Mouse (Mus musculus) MEL (cell line): ENCODE measurements at regions not wholly inside any gene's neighbourhood (a gene's known extent, or its start where the extent isn't known, plus 50 kb on each side); places are given as distances from the start of the nearest gene placed in this dataset.

ENCODE experiments used
- DNase-seq: peaks from one replicate; pipeline ENCODE4 v3.0.0; 2011; ENCODE audit warnings: low read depth, low spot score
- H3K27ac ChIP-seq: 2 replicates; pipeline ENCODE4 v1.5.1; 2012; ENCODE audit warnings: low read depth, mild to moderate bottlenecking, control low read depth, low read length, moderate library complexity; ENCODE audit not compliant: control insufficient read depth
- H3K27me3 ChIP-seq, 2 experiments: fragments of 150-350 bp in 1 of 2; sonication (generic) in 1 of 2; 2 replicates each; pipeline ENCODE4 v1.6.1; 2012; ENCODE audit warnings: low read length in 2 of 2, mild to moderate bottlenecking in 2 of 2, improper control_type of control experiment in 1 of 2, moderate library complexity in 1 of 2; ENCODE audit not compliant: insufficient read depth in 2 of 2, control insufficient read depth in 1 of 2
- H3K36me3 ChIP-seq, 2 experiments: 2 replicates each; pipeline ENCODE4 v1.6.1; 2012 to 2014; ENCODE audit warnings: low read length in 2 of 2, improper control_type of control experiment in 1 of 2, inconsistent platforms in 1 of 2, mild to moderate bottlenecking in 1 of 2; ENCODE audit not compliant: insufficient read depth in 2 of 2, control insufficient read depth in 1 of 2
- H3K4me1 ChIP-seq, 2 experiments: fragments of 150-350 bp in 1 of 2; sonication (generic) in 1 of 2; 2 replicates each; pipeline ENCODE4 v1.6.1; 2012; ENCODE audit warnings: low read length in 2 of 2, improper control_type of control experiment in 1 of 2, mild to moderate bottlenecking in 1 of 2; ENCODE audit not compliant: insufficient read depth in 2 of 2, control insufficient read depth in 1 of 2
- H3K4me3 ChIP-seq, 2 experiments: fragments of 150-350 bp in 1 of 2; sonication (generic) in 1 of 2; 2 replicates each; pipeline ENCODE4 v1.5.1; 2012; ENCODE audit warnings: low read depth in 2 of 2, low read length in 2 of 2, mild to moderate bottlenecking in 2 of 2, moderate library complexity in 2 of 2, control low read depth in 1 of 2, improper control_type of control experiment in 1 of 2; ENCODE audit not compliant: control insufficient read depth in 1 of 2, insufficient read depth in 1 of 2
- H3K79me2 ChIP-seq: 2 replicates; pipeline ENCODE4 v1.6.1; 2012; ENCODE audit warnings: mild to moderate bottlenecking, low read length, moderate library complexity; ENCODE audit not compliant: control insufficient read depth, poor library complexity, insufficient read depth
- H3K9ac ChIP-seq: 2 replicates; pipeline ENCODE4 v1.6.1; 2012; ENCODE audit warnings: low read depth, mild to moderate bottlenecking, control low read depth, low read length, moderate library complexity; ENCODE audit not compliant: control insufficient read depth, poor library complexity, severe bottlenecking
- H3K9me3 ChIP-seq: fragments of 150-350 bp; sonication (generic); replicated peaks from 2 replicates; pipeline ENCODE4 v1.6.1; 2012; ENCODE audit warnings: mild to moderate bottlenecking, low read length, improper control_type of control experiment, moderate library complexity; ENCODE audit not compliant: insufficient read depth
- CHD2 ChIP-seq: IDR thresholded peaks from 2 replicates; pipeline ENCODE4 v1.6.1; 2011; ENCODE audit warnings: low read length, improper control_type of control experiment
- CTCF ChIP-seq, 3 experiments: IDR thresholded peaks in 2 of 3; conservative IDR thresholded peaks in 1 of 3; 2 replicates each; pipeline ENCODE4 v1.5.1; 2011 to 2012; ENCODE audit warnings: low read length in 3 of 3, low read depth in 2 of 3, mild to moderate bottlenecking in 2 of 3, improper control_type of control experiment in 1 of 3, inconsistent platforms in 1 of 3, mixed read lengths in 1 of 3, moderate library complexity in 1 of 3; ENCODE audit not compliant: control insufficient read depth in 1 of 3, insufficient read depth in 1 of 3, poor library complexity in 1 of 3, severe bottlenecking in 1 of 3
- E2F4 ChIP-seq: IDR thresholded peaks from 2 replicates; pipeline ENCODE4 v1.6.1; 2011; ENCODE audit warnings: low read depth, low read length, improper control_type of control experiment, borderline replicate concordance
- ELF1 ChIP-seq: IDR thresholded peaks from 2 replicates; pipeline ENCODE4 v1.6.1; 2014; ENCODE audit warnings: low read depth, mild to moderate bottlenecking, inconsistent platforms, low read length, improper control_type of control experiment, moderate library complexity
- EP300 ChIP-seq, 2 experiments: IDR thresholded peaks; 2 replicates each; pipeline ENCODE4 v1.6.1; 2011; ENCODE audit warnings: improper control_type of control experiment in 2 of 2, low read length in 2 of 2, low read depth in 1 of 2, mild to moderate bottlenecking in 1 of 2
- ETS1 ChIP-seq: IDR thresholded peaks from 2 replicates; pipeline ENCODE4 v1.6.1; 2012; ENCODE audit warnings: low read depth, mild to moderate bottlenecking, inconsistent platforms, low read length, improper control_type of control experiment, moderate library complexity
- GABPA ChIP-seq: IDR thresholded peaks from 2 replicates; pipeline ENCODE4 v1.6.1; 2012; ENCODE audit warnings: low read depth, mild to moderate bottlenecking, inconsistent platforms, low read length, improper control_type of control experiment, moderate library complexity
- GATA1 ChIP-seq: IDR thresholded peaks from 2 replicates; pipeline ENCODE4 v1.6.1; 2011; ENCODE audit warnings: low read depth, low read length, improper control_type of control experiment
- HCFC1 ChIP-seq: IDR thresholded peaks from 2 replicates; pipeline ENCODE4 v1.6.1; 2012; ENCODE audit warnings: low read depth, mild to moderate bottlenecking, inconsistent platforms, low read length, improper control_type of control experiment, moderate library complexity
- JUND ChIP-seq: IDR thresholded peaks from 2 replicates; pipeline ENCODE4 v1.6.1; 2011; ENCODE audit warnings: low read depth, mild to moderate bottlenecking, improper control_type of control experiment, low read length
- KAT2A ChIP-seq: conservative IDR thresholded peaks from 2 replicates; pipeline ENCODE4 v1.6.1; 2012; ENCODE audit warnings: low read depth, low read length, improper control_type of control experiment, inconsistent platforms
- MAX ChIP-seq: IDR thresholded peaks from 2 replicates; pipeline ENCODE4 v1.6.1; 2011; ENCODE audit warnings: low read length, improper control_type of control experiment
- MAZ ChIP-seq: IDR thresholded peaks from 2 replicates; pipeline ENCODE4 v1.6.1; 2012; ENCODE audit warnings: low read depth, mild to moderate bottlenecking, inconsistent platforms, low read length, improper control_type of control experiment
- MEF2A ChIP-seq: IDR thresholded peaks from 2 replicates; pipeline ENCODE4 v1.6.1; 2014; ENCODE audit warnings: low read depth, mild to moderate bottlenecking, inconsistent platforms, low read length, improper control_type of control experiment; ENCODE audit not compliant: poor library complexity, insufficient replicate concordance, severe bottlenecking; ENCODE audit errors: extremely low read depth
- MYB ChIP-seq: IDR thresholded peaks from 2 replicates; pipeline ENCODE4 v1.6.1; 2011; ENCODE audit warnings: mild to moderate bottlenecking, low read depth, low read length, improper control_type of control experiment
- MYC ChIP-seq: IDR thresholded peaks from 2 replicates; pipeline ENCODE4 v1.6.1; 2011; ENCODE audit warnings: low read depth, mild to moderate bottlenecking, low read length, improper control_type of control experiment, moderate library complexity
- NELFE ChIP-seq: IDR thresholded peaks from 2 replicates; pipeline ENCODE4 v1.6.1; 2011; ENCODE audit warnings: low read depth, low read length, improper control_type of control experiment
- NRF1 ChIP-seq: IDR thresholded peaks from 2 replicates; pipeline ENCODE4 v1.6.1; 2014; ENCODE audit warnings: low read depth, mild to moderate bottlenecking, inconsistent platforms, low read length, improper control_type of control experiment, moderate library complexity; ENCODE audit not compliant: poor library complexity, insufficient read depth, severe bottlenecking
- POLR2A ChIP-seq, 2 experiments: IDR thresholded peaks; 2 replicates each; pipeline ENCODE4 v1.6.1; 2011 to 2012; ENCODE audit warnings: low read length in 2 of 2, mild to moderate bottlenecking in 2 of 2, control low read depth in 1 of 2, improper control_type of control experiment in 1 of 2, low read depth in 1 of 2, moderate library complexity in 1 of 2; ENCODE audit not compliant: control insufficient read depth in 1 of 2, insufficient read depth in 1 of 2, poor library complexity in 1 of 2
- POLR2AphosphoS5 ChIP-seq: IDR thresholded peaks from 2 replicates; pipeline ENCODE4 v1.6.1; 2012; ENCODE audit warnings: low read depth, borderline replicate concordance, mild to moderate bottlenecking, inconsistent platforms, low read length, moderate library complexity, mixed read lengths
- RAD21 ChIP-seq: IDR thresholded peaks from 2 replicates; pipeline ENCODE4 v1.6.1; 2011; ENCODE audit warnings: mild to moderate bottlenecking, low read depth, low read length, improper control_type of control experiment
- RCOR1 ChIP-seq: IDR thresholded peaks from 2 replicates; pipeline ENCODE4 v1.6.1; 2012; ENCODE audit warnings: low read depth, mild to moderate bottlenecking, inconsistent platforms, low read length, improper control_type of control experiment
- SIN3A ChIP-seq: IDR thresholded peaks from 2 replicates; pipeline ENCODE4 v1.6.1; 2012; ENCODE audit warnings: low read length, improper control_type of control experiment, inconsistent platforms
- TAL1 ChIP-seq: IDR thresholded peaks from 2 replicates; pipeline ENCODE4 v1.6.1; 2012; ENCODE audit warnings: mild to moderate bottlenecking, inconsistent platforms, low read length, moderate library complexity, mixed read lengths
- TCF12 ChIP-seq: IDR thresholded peaks from 2 replicates; pipeline ENCODE4 v1.6.1; 2014; ENCODE audit warnings: low read depth, mild to moderate bottlenecking, inconsistent platforms, low read length, improper control_type of control experiment, moderate library complexity
- USF1 ChIP-seq: IDR thresholded peaks from 2 replicates; pipeline ENCODE4 v1.6.1; 2014; ENCODE audit warnings: low read depth, mild to moderate bottlenecking, inconsistent platforms, low read length, improper control_type of control experiment, moderate library complexity
- USF2 ChIP-seq, 2 experiments: IDR thresholded peaks; 2 replicates each; pipeline ENCODE4 v1.6.1; 2011 to 2012; ENCODE audit warnings: improper control_type of control experiment in 2 of 2, low read length in 2 of 2, borderline replicate concordance in 1 of 2, inconsistent platforms in 1 of 2, low read depth in 1 of 2, mild to moderate bottlenecking in 1 of 2; ENCODE audit not compliant: insufficient read depth in 1 of 2
- ZC3H11A ChIP-seq: IDR thresholded peaks from 2 replicates; pipeline ENCODE4 v1.6.1; 2012; ENCODE audit warnings: low read depth, mild to moderate bottlenecking, inconsistent platforms, low read length, improper control_type of control experiment
- ZKSCAN1 ChIP-seq: IDR thresholded peaks from 2 replicates; pipeline ENCODE4 v1.6.1; 2012; ENCODE audit warnings: low read depth, mild to moderate bottlenecking, inconsistent platforms, low read length, improper control_type of control experiment, moderate library complexity
- ZMIZ1 ChIP-seq: IDR thresholded peaks from 2 replicates; pipeline ENCODE4 v1.6.1; 2012; ENCODE audit warnings: low read depth, mild to moderate bottlenecking, inconsistent platforms, low read length, improper control_type of control experiment, moderate library complexity

GRCm38 (mm10) chr2:133635434-133635833, 83.5 kb downstream of the Bmp2 start:
- Histone ChIP-seq H3K27me3 (no peaks in the 10 kb centered on the region), H3K9ac (no peak overlapping the region), H3K79me2 (no peaks in the 10 kb centered on the region), H3K36me3 (no peaks in the 10 kb centered on the region), H3K4me3 (no peak overlapping the region), H3K4me1 (no peaks in the 10 kb centered on the region), H3K9me3 (no peaks in the 10 kb centered on the region), H3K27ac (no peak overlapping the region)
- TF ChIP-seq USF2 (IDR thresholded peaks at IDR 0.05; ENCODE audit: borderline replicate concordance in 1 of 2, insufficient read depth in 1 of 2, low read depth in 1 of 2, low read length in 2 of 2) (no peak), NRF1 (no peak), GABPA (no peak), POLR2A (IDR thresholded peaks at IDR 0.05; ENCODE audit: control insufficient read depth in 1 of 2, insufficient read depth in 1 of 2, low read depth in 1 of 2, low read length in 2 of 2, poor library complexity in 1 of 2) (no peak), MEF2A (no peak), ZC3H11A (no peak), TCF12 (no peak), RCOR1 (no peak), MYC (no peak), TAL1 (no peak), CHD2 (no peak), KAT2A (no peak), NELFE (no peak), MAZ (no peak), E2F4 (no peak), RAD21 (no peak), ZKSCAN1 (no peak), JUND (no peak), MYB (no peak), USF1 (no peak)
- DNase-seq, result no peak

DNA sequence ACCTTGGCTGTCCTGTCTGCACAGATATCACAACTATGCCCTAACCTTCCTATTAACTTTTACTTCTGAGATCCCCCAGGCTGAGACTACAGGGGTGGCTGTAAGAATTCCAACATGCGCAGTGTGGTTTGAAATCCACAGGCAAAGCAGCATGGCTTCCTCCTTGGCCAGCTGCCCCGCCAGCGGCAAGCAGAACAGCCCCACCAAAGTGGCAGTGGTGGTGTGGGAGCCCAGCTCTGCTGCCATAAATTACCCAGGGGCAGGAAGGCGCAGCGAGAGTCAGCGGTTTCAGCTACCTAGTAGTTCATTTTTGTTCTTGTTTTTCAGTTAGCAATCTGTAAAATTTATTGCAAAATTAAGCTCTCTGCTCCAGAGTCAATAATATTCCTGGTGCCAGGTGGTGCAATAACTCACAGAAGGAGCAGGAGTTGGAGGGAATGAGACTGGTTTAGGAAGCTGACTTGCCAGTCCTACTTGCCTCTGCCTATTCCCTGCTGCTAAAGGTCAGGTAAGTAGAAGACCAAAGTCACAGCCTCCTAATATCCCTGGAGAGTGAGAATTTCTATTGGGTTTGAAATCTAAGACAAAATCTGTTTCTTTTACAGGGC, 98.0 kb downstream of the Bmp2 start:
- Histone ChIP-seq H3K4me1 (no peaks in the 10 kb centered on the region), H3K9me3 (no peaks in the 10 kb centered on the region), H3K27ac (no peak overlapping the region), H3K36me3 (no peaks in the 10 kb centered on the region), H3K9ac (no peak overlapping the region), H3K27me3 (peaks cover 0 to 1% of the 10 kb centered on the region in 2 experiments; a peak in 2 of 4 replicates), H3K4me3 (no peak overlapping the region), H3K79me2 (no peaks in the 10 kb centered on the region)
- DNase-seq, result no peak
- no peak for TF ChIP-seq JUND
- no peak for TF ChIP-seq EP300 (IDR thresholded peaks at IDR 0.05; ENCODE audit: low read depth in 1 of 2, low read length in 2 of 2)
- TF ChIP-seq E2F4, result no peak
- TF ChIP-seq ELF1, result no peak
- no peak for TF ChIP-seq MYC
- no peak for TF ChIP-seq ETS1
- TF ChIP-seq TCF12, result no peak
- no peak for TF ChIP-seq KAT2A
- no peak for TF ChIP-seq SIN3A
- TF ChIP-seq POLR2AphosphoS5, result no peak
- TF ChIP-seq MAX, result no peak
- TF ChIP-seq NRF1, result no peak
- TF ChIP-seq ZMIZ1, result no peak
- TF ChIP-seq RCOR1, result no peak
- TF ChIP-seq MYB, result no peak
- no peak for TF ChIP-seq MAZ
- no peak for TF ChIP-seq CTCF (IDR thresholded peaks at IDR 0.05 in 2 of 3, conservative IDR thresholded peaks at IDR 0.05 in 1 of 3; ENCODE audit: control insufficient read depth in 1 of 3, insufficient read depth in 1 of 3, low read depth in 2 of 3, low read length in 3 of 3, poor library complexity in 1 of 3, severe bottlenecking in 1 of 3)
- TF ChIP-seq HCFC1, result no peak
- TF ChIP-seq MEF2A, result no peak
- no peak for TF ChIP-seq GATA1
- TF ChIP-seq, all 39 proteins: peak for 0
